Mouse (Mus musculus) hindbrain, embryonic 11.5 days (tissue): Measurements from ENCODE around the gene Lypd8. TPM values are rescaled to one million over a fixed set of nuclear protein-coding genes. Genes with fewer than 3 reads are reported as not detected.
"Not testable (repeated sequence)": the region's sequence is repeated elsewhere in the genome, so short reads cannot be mapped to it uniquely, and the experiment has no call there.

Source experiments
- ATAC-seq: fragments of 200-750 bp; cut with Nextera tagmentation; 2 replicates; pipeline ENCODE4 v1.8.0; 2017; ENCODE audit warnings: mild to moderate bottlenecking, moderate TSS enrichment, moderate library complexity; ENCODE audit not compliant: low FRiP score
- DNase-seq: peaks from one replicate; pipeline ENCODE4 v3.0.0-alpha.2; 2015; ENCODE audit warnings: low spot score
- H3K27ac ChIP-seq: fragments of 300-500 bp; sonication (generic); 2 replicates; pipeline ENCODE4 v1.5.1; 2014; ENCODE audit warnings: mild to moderate bottlenecking, low read depth, low read length
- H3K27me3 ChIP-seq: fragments of 300-500 bp; sonication (generic); 2 replicates; pipeline ENCODE4 v1.6.1; 2014; ENCODE audit warnings: mild to moderate bottlenecking, low read length, moderate library complexity, mixed read lengths; ENCODE audit not compliant: control insufficient read depth, insufficient read depth
- H3K36me3 ChIP-seq: fragments of 300-500 bp; sonication (generic); 2 replicates; pipeline ENCODE4 v1.6.1; 2014; ENCODE audit warnings: mild to moderate bottlenecking, low read length, moderate library complexity, mixed read lengths; ENCODE audit not compliant: control insufficient read depth, insufficient read depth
- H3K4me1 ChIP-seq: fragments of 300-500 bp; sonication (generic); replicated peaks from 2 replicates; pipeline ENCODE4 v1.6.1; 2014; ENCODE audit warnings: low read length, mixed read lengths; ENCODE audit not compliant: control insufficient read depth, insufficient read depth
- H3K4me2 ChIP-seq: fragments of 300-500 bp; sonication (generic); replicated peaks from 2 replicates; pipeline ENCODE4 v1.6.1; 2014; ENCODE audit warnings: mild to moderate bottlenecking, low read depth, low read length
- H3K4me3 ChIP-seq: fragments of 300-500 bp; sonication (generic); 2 replicates; pipeline ENCODE4 v1.5.1; 2014; ENCODE audit warnings: low read depth, low read length
- H3K9ac ChIP-seq: fragments of 300-500 bp; sonication (generic); 2 replicates; pipeline ENCODE4 v1.6.1; 2014; ENCODE audit warnings: low read depth, low read length
- H3K9me3 ChIP-seq: fragments of 300-500 bp; sonication (generic); 2 replicates; pipeline ENCODE4 v1.6.1; 2016; ENCODE audit warnings: low read length; ENCODE audit not compliant: control insufficient read depth
- WGBS: fragments of 180-500 bp; shearing (Covaris S2); extraction: QIAGEN DNeasy Blood & Tissue Kit; methylation state at CpG from one replicate; pipeline ENCODE4 v1.1.7; 2014; 5-methylcytosine and 5-hydroxymethylcytosine counted together
- polyA plus RNA-seq: library from polyadenylated mRNA; unstranded; fragments of >200 nt; fragmentation: Nextera tagmentation; extraction: Ambion mirVana; gene quantifications from 2 replicates; pipeline ENCODE4 v1.2.1, GENCODE M21; 2014

Gene Lypd8
- polyA plus RNA-seq, 1 experiment from 2014 or later, result not detected

GRCm38 (mm10) chr11:58351179-58351578 is 27.7 kb upstream of the Lypd8 start:
- H3K27ac ChIP-seq, result no peak overlapping the region
- H3K27me3 ChIP-seq, result no peaks in the 10 kb centered on the region
- DNase-seq (no peak), ATAC-seq (no peak)
- H3K4me1 ChIP-seq, result no peaks in the 10 kb centered on the region
- 85% methylated on average over 5 of the region's 5 CpGs for WGBS
- H3K9me3 ChIP-seq, result no peaks in the 10 kb centered on the region
- no peak overlapping the region for H3K9ac ChIP-seq
- H3K4me3 ChIP-seq, result no peak overlapping the region
- H3K4me2 ChIP-seq, result no peak overlapping the region
- peaks cover 3% of the 10 kb centered on the region; the same call in 1 of the 2 replicates for H3K36me3 ChIP-seq

- ATAC-seq (no peak), DNase-seq (peak; percentile 24)
- no peak overlapping the region for H3K9ac ChIP-seq
- H3K4me2 ChIP-seq, result no peak overlapping the region
- H3K4me1 ChIP-seq, result no peaks in the 10 kb centered on the region
- no peaks in the 10 kb centered on the region for H3K27me3 ChIP-seq
- no peaks in the 10 kb centered on the region for H3K9me3 ChIP-seq
- H3K36me3 ChIP-seq, result no peaks in the 10 kb centered on the region
- no peak overlapping the region for H3K27ac ChIP-seq
- 69% methylated on average over 7 of the region's 7 CpGs for WGBS
- H3K4me3 ChIP-seq, result no peak overlapping the region
These were observed 25.9 kb upstream of the Lypd8 start for GRCm38 (mm10) chr11:58352681-58353548.

DNA sequence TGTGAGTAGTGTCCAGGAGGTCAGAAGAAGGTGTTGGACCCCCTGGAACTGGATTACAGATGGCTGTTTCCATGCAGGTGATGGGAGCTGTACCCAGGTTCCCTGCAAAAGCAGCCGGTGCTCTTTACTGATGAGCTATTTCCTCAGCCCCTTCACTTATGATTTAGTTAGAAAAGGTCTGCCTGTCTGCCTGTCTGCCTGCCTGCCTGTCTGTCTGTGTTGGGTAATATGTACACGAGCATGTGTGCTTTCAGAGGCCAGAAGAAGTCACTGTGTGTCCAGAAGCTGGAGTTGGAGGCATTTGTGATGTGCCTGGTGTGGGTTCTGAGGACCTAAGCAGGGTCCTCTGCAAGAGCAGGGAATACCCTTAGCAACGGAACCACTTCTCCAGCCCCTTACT is 25.1 kb upstream of the Lypd8 start:
- WGBS, result 86% methylated on average over 3 of the region's 3 CpGs
- Histone ChIP-seq H3K27ac (no peak overlapping the region), H3K9ac (no peak overlapping the region), H3K9me3 (no peaks in the 10 kb centered on the region), H3K36me3 (no peaks in the 10 kb centered on the region), H3K4me1 (no peaks in the 10 kb centered on the region), H3K27me3 (no peaks in the 10 kb centered on the region), H3K4me3 (no peak overlapping the region), H3K4me2 (no peak overlapping the region)
- DNase-seq, result no peak
- no peak for ATAC-seq

GRCm38 (mm10) chr11:58354476-58354875 is 24.4 kb upstream of the Lypd8 start:
- Histone ChIP-seq H3K27me3 (no peaks in the 10 kb centered on the region), H3K27ac (no peak overlapping the region), H3K36me3 (no peaks in the 10 kb centered on the region), H3K4me2 (no peak overlapping the region), H3K9me3 (no peaks in the 10 kb centered on the region), H3K4me3 (no peak overlapping the region), H3K9ac (no peak overlapping the region), H3K4me1 (no peaks in the 10 kb centered on the region)
- DNase-seq (no peak), ATAC-seq (no peak)
- WGBS, result 77% methylated on average over 10 of the region's 10 CpGs

DNA sequence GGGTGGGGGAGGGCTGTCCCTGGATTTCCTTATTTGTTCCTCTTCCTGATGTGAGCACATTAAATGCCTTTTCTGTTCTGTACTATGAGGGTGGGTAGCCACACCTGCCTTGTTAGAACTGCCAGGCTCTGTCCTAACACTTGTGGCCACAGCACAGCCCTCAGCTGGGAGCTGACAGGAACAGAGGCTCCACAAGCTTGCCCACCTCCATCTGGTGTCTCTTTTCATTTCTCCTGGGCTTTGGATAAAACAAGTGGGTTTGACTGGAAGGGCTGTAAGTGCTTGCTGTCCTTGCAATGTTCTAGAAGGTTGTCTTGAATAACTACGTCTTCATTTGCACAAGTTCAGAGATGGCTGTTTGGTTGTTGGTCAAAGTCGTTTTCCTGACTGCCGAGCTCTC is 23.9 kb upstream of the Lypd8 start:
- DNase-seq (no peak), ATAC-seq (no peak)
- Histone ChIP-seq H3K9me3 (no peaks in the 10 kb centered on the region), H3K27me3 (no peaks in the 10 kb centered on the region), H3K36me3 (no peaks in the 10 kb centered on the region), H3K9ac (no peak overlapping the region), H3K27ac (no peak overlapping the region), H3K4me2 (no peak overlapping the region), H3K4me1 (no peaks in the 10 kb centered on the region), H3K4me3 (no peak overlapping the region)
- WGBS, result 85% methylated on average over 3 of the region's 3 CpGs

GRCm38 (mm10) chr11:58357042-58357441 is 21.8 kb upstream of the Lypd8 start:
- Histone ChIP-seq H3K27ac (no peak overlapping the region), H3K9ac (no peak overlapping the region), H3K9me3 (no peaks in the 10 kb centered on the region), H3K4me2 (no peak overlapping the region), H3K27me3 (no peaks in the 10 kb centered on the region), H3K36me3 (no peaks in the 10 kb centered on the region), H3K4me1 (no peaks in the 10 kb centered on the region), H3K4me3 (no peak overlapping the region)
- 91% methylated on average over 3 of the region's 3 CpGs for WGBS
- no peak for ATAC-seq
- DNase-seq, result no peak

- H3K9me3 ChIP-seq, result no peaks in the 10 kb centered on the region
- 89% methylated on average over 6 of the region's 6 CpGs for WGBS
- H3K36me3 ChIP-seq, result no peaks in the 10 kb centered on the region
- no peak overlapping the region for H3K27ac ChIP-seq
- H3K9ac ChIP-seq, result no peak overlapping the region
- no peaks in the 10 kb centered on the region for H3K4me1 ChIP-seq
- no peaks in the 10 kb centered on the region for H3K27me3 ChIP-seq
- H3K4me3 ChIP-seq, result no peak overlapping the region
- H3K4me2 ChIP-seq, result no peak overlapping the region
- no peak for DNase-seq
- no peak for ATAC-seq
These were observed 20.9 kb upstream of the Lypd8 start for GRCm38 (mm10) chr11:58357844-58358534.

DNA sequence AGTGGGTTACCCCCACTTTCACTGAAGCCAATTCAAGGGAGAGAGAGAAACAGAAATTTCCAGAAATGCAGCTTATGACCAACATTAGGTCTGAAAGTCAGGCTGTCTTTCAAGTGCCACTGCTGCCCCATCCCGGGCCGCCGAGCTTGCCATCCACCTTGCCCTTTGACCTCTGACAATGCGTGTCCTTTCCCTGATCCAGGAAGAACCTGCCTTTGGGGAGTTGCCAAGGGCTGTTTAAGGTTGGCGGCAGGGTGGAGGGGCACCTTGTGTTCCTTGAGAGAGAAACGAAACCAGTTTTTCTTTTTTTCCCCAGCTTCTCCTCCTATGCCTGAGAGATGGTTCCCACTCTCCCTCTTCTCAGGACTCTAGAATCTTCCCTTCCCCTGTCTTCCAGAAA is 16.3 kb upstream of the Lypd8 start:
- H3K36me3 ChIP-seq, H3K9me3 ChIP-seq, H3K27me3 ChIP-seq, H3K9ac ChIP-seq, H3K4me2 ChIP-seq, H3K4me1 ChIP-seq, H3K27ac ChIP-seq, H3K4me3 ChIP-seq, DNase-seq, ATAC-seq: not testable (repeated sequence)
- no CpG with 5 or more reads among the region's 6 CpGs for whole genome bisulfite sequencing

- Histone ChIP-seq H3K27ac (no peak overlapping the region), H3K9me3 (no peaks in the 10 kb centered on the region), H3K4me3 (no peak overlapping the region), H3K9ac (no peak overlapping the region), H3K4me2 (no peak overlapping the region), H3K27me3 (no peaks in the 10 kb centered on the region), H3K36me3 (no peaks in the 10 kb centered on the region), H3K4me1 (no peaks in the 10 kb centered on the region)
- WGBS, result 74% methylated on average over 3 of the region's 3 CpGs
- no peak for ATAC-seq
- DNase-seq, result no peak
These were observed 14.4 kb upstream of the Lypd8 start for GRCm38 (mm10) chr11:58364454-58364853.
